Mouse (Mus musculus) erythroid progenitor cell, adult 5-6 weeks (primary cell): ENCODE measurements at regions not wholly inside any gene's neighbourhood (a gene's known extent, or its start where the extent isn't known, plus 50 kb on each side); places are given as distances from the start of the nearest gene placed in this dataset.

Experiments
- ATAC-seq: replicated peaks from 2 replicates; pipeline ENCODE4 v1.8.0; 2016; ENCODE audit warnings: moderate number of reproducible peaks, mild to moderate bottlenecking, moderate TSS enrichment, inconsistent platforms; ENCODE audit not compliant: poor library complexity, low FRiP score, severe bottlenecking

DNA sequence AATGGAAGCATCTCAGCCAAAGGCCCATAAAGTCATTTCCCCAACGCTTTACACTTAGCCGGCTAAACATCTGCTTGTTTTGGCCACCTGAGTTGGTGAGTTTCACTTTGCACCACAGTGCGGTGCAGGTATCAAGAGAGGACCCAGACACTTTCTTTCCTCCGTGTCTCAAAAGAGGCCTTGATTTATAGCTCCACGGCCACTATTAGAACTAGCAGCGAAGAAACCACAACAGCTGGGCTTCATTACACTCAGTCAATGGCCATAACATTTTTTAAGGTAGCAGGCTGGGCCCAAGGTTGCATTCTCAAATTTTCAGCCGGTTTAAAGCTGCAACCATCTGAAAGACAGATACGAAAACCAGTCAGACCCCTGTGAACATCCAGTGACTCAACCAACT lies 103.4 kb downstream of the Mreg start:
- no peak for ATAC-seq

DNA sequence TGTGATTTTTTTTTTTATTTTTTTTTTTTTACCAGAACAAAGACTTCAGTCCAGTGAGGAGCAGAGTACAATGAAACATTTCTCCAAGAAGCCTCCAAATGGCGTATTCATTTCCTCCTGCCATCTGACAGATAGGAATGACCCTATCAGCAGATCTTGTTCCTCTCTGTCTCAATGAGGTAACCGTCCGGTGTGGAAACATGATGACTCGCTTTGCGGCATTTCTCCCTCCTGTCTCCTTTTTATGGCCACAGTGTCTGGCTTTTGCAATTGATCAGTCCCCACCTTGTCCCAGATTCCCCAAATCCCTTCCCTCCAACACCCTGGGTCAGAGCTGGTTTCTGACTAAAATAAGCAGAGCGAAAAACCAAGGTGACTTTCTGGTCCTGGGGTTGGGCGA lies 105.0 kb downstream of the Mreg start:
- ATAC-seq: no peak

- ATAC-seq: no peak
Measured at GRCm38 (mm10) chr1:72106655-72107054, 105.5 kb downstream of the Mreg start.

DNA sequence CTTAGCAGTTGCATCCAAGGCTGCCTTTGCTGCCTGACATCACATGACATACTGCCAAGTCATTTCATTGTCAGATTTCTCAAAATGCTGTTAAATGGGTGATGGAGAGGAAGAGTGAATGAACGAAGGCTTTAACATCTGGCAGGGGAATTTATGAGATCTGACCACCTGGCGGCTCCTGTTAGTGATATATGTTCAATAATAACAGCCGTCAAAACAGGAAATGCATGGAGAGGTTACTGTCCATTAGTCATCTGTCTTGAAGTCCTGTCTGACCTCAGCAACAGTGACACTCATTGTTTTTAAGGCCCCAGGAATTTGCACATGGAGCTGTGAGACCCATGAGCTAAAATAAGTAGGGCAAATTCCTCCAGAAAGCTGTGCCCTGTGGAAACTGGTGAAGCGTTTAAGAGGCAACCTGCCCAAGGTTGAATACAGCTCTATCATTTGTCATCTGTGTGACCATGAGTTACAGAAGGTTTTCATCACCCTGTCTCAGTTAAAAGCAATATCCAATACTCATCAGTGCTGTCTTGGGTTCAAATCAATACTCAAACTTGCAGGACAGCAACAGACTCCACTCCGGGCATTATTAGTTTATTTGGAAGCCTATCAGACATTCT lies 106.6 kb downstream of the Mreg start:
- no peak for ATAC-seq

DNA sequence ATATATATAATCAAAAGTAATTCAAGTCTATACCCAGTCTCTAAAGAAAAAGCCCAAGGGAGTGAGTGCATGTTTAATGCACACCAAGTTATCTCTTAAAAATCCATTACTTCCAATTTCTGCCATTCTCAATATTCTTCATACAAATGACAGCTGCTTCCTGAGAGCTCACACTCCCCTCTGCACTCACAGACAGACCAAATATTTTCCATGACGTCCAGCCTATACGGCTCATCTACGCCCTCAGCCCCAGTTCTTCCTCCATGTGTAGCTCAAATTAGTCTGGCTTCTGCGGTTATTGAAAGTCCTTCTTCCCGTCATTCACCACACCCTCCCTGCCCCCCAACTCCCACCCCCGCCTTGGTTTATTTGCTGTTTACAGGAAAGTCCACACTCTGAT lies 108.1 kb downstream of the Mreg start:
- no peak for ATAC-seq

GRCm38 (mm10) chr1:72103387-72103786 lies 108.7 kb downstream of the Mreg start:
- ATAC-seq: no peak

- no peak for ATAC-seq
Measured at GRCm38 (mm10) chr1:72099447-72099846, 112.7 kb downstream of the Mreg start.

GRCm38 (mm10) chr1:72091344-72091743 lies 120.8 kb downstream of the Mreg start:
- no peak for ATAC-seq

- ATAC-seq: no peak
Measured at GRCm38 (mm10) chr1:72085661-72086060, 126.4 kb downstream of the Mreg start.

DNA sequence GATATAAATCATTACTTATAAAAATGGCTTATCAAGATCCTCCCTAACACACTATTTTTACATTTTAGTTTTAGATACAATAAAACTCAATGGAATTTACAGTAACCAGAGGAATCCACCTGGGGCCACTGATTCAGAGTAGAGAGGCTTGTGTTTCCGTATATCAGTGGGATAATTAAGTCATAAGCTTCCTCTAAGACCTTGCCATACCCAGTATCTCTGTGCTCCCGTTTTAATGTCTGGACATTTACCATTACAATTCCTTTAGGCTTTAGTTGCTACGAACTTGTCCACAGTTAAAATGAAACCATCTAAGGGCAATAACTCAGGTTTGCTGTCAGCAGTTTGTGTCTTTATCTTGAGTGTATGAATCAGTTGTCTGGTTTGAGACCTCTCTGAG lies 127.9 kb downstream of the Mreg start:
- ATAC-seq: no peak

- no peak for ATAC-seq
Measured at GRCm38 (mm10) chr1:72082366-72082765, 129.7 kb downstream of the Mreg start.

GRCm38 (mm10) chr1:72081811-72082210 lies 130.3 kb downstream of the Mreg start:
- ATAC-seq: no peak

GRCm38 (mm10) chr1:72078926-72079550 lies 133.1 kb downstream of the Mreg start:
- ATAC-seq: no peak

DNA sequence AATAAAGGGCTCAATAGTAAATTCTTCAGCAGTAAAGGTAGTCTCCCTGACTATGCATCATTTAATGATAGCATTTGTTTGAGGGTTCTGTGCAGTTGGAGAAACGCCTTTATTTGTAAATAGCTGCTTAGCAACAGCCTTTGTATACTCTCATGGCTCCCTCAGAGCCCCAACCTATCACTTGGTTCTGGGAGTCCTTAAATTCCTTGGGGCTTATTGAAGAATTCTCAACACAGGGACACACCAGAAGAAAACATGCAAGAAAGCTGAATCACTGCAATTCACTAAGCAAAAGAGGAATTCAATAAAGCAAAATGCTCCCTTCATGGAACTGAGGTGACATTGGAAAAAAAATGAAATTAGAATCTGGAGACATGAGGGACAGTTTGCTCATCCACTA lies 135.8 kb downstream of the Mreg start:
- ATAC-seq: no peak

DNA sequence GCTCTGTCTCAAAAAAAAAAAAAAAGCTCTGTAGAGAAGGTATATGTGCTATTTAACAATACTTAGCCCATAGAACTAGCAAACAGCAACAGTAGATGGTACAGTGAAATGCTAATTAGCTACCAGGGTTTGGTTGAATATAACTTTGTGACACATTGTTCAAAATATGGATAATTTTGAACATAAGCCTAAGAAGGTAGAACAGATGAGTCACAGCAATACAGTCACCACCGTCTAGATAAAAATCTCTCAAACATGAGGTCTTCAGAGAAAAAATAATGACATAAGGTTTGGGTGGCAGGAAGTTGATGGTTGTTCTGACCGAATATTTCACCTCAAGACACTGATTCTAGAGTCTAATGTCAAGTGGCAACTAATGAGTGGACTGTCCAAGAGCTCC lies 136.6 kb downstream of the Mreg start:
- no peak for ATAC-seq

GRCm38 (mm10) chr1:72073245-72073644 lies 138.9 kb downstream of the Mreg start:
- ATAC-seq: no peak

DNA sequence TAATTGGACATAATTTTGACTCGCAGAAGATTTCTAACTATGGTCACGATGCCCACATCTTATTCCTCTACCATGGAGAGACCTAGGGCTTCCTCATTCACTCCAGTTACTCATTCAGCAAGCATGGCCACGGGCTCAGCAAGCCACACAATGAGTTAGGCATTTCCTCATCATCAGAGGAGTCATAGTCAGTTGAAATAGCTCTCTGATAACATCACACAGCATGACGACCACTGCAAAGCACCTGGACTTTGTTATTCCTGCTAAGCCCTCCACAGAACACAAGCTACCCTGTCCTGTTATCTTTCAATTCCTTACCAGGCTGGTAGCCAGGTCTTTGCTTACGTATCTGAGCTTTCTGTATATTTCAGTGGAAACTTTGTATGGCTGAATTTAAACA lies 141.6 kb downstream of the Mreg start:
- no peak for ATAC-seq

- no peak for ATAC-seq
Measured at GRCm38 (mm10) chr1:72069056-72069455, 143.1 kb downstream of the Mreg start.

- ATAC-seq: no peak
Measured at GRCm38 (mm10) chr1:72065090-72065489, 147.0 kb downstream of the Mreg start.

DNA sequence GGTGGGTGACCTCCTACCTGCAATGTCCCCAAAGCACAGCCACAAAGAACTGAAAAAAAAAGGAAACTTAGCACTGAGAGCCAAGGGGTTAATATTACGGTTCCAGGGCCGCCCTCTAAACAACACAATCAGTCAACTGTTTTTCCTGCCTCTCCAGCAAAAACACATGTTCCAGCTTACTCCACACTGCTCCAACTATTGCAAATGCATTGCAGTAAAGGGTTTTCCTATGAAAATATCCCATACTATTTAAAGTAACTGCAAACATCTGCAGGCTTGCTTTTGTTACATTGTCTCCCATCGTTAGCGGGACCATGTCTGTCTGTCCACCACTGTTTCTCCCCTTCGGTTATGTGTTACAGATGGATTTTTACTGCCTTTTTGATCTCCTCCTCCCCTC lies 151.7 kb downstream of the Mreg start:
- no peak for ATAC-seq

DNA sequence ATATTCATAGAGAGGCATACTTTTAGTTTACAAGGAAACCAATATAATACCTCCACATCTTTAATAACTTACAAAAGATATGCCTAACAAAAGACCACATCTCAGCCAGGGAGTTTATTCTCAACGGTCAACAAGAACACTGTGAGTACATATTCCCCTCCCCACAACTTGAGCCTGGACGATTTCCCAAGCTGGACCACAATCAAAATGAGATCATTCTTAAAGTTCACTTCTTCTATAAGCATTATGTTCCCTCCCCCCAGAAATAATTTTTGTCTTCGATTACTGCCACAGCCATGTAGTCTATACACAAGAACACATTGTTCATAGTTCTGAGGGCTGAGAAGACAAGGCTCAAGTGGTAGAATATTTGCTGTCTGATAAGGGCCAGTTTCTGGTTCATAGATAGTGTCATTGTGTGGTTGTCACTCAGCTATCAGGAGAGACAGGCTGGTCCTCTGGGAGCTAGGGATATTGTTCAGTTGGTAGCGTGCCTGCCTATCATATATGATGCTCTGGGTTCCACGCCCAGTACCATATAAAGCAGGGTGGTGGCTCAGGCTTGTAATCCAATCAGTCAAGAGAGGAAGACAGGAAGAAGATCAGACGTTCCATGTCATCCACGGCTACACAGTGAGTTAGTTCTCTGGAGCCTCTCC lies 153.9 kb downstream of the Mreg start:
- 0 out of 2 replicates have a peak, but pooled peaks have one; percentile 49 for ATAC-seq
